Mouse (Mus musculus): ENCODE measurements around the gene Atxn7l1. TPM values are rescaled to one million over a fixed set of nuclear protein-coding genes. Genes with fewer than 3 reads are reported as not detected.

Gene Atxn7l1
- total RNA-seq, 2 experiments from 2014 or later = 29.5 to 116 TPM

- ATAC-seq (replicated peaks; ENCODE audit: low FRiP score, low TSS enrichment, poor library complexity, severe bottlenecking) = peak; percentile 25
Observed at GRCm38 (mm10) chr12:33218215-33218859, 70.8 kb downstream of the Atxn7l1 start.

- no peak for ATAC-seq (replicated peaks; ENCODE audit: low FRiP score, low TSS enrichment, poor library complexity, severe bottlenecking)
Observed at GRCm38 (mm10) chr12:33219436-33219835, 71.9 kb downstream of the Atxn7l1 start.

DNA sequence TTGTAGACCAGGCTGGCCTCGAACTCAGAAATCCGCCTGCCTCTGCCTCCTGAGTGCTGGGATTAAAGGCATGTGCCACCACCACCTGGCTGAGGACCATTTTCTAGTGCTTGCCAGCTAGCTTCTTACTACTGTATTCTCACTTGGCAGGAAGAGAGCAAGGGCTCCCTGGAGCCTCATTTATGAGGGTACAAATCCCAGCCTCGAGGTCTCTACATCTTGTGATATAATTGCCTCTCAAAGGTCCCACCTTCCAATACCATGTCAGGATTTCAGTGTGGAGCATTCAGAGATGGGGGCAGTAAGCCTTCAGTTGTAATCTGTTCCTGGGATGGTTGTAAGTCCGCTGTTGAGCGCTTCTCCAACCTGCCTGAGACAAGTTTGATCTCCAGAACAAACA lies 72.6 kb downstream of the Atxn7l1 start:
- no peak for ATAC-seq (replicated peaks; ENCODE audit: low FRiP score, low TSS enrichment, poor library complexity, severe bottlenecking)

GRCm38 (mm10) chr12:33220509-33221051 lies 73.1 kb downstream of the Atxn7l1 start:
- peak; percentile 83 for ATAC-seq (replicated peaks; ENCODE audit: low FRiP score, low TSS enrichment, poor library complexity, severe bottlenecking)

DNA sequence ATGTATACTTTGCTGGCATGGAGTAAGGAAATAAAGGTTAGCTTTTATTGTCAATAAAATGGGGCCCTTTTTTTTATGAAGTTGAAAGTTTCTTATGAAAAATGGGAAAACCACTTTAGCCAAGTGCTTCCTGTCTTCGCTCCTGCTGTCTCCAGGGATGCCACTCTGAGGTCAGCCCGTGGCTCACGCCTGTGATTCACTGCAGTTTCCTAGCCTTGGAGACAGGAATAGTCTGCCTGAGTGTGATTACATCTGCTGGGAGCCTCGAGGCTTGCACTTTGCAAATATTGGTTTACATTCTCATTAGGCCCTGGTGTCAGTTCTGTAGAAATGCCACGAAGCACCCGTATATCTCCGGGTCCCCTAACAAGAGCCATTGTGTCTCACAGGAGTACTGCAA lies 74.7 kb downstream of the Atxn7l1 start:
- no peak for ATAC-seq (replicated peaks; ENCODE audit: low FRiP score, low TSS enrichment, poor library complexity, severe bottlenecking)

DNA sequence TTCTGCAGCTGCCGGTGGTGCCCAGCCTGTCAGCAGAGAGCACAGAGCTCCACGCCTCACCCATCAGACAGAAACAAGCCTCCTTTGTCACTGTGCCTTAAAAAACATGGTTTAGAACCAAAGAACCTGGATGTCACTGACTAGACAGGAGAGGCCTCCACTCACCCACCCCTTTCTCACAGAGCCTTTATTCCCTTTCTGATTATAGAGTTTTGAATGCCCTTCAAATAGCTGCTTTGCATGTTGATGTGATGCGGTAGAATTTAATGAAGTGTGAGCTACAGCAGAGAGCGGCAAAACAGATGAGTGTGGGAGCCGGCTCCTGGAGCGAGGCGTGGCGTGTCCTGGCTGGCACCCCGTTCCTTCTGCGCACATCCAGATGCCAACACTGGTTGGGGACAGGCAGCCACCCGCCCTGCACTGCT lies 77.6 kb downstream of the Atxn7l1 start:
- ATAC-seq (replicated peaks; ENCODE audit: low FRiP score, low TSS enrichment, poor library complexity, severe bottlenecking) = no peak

DNA sequence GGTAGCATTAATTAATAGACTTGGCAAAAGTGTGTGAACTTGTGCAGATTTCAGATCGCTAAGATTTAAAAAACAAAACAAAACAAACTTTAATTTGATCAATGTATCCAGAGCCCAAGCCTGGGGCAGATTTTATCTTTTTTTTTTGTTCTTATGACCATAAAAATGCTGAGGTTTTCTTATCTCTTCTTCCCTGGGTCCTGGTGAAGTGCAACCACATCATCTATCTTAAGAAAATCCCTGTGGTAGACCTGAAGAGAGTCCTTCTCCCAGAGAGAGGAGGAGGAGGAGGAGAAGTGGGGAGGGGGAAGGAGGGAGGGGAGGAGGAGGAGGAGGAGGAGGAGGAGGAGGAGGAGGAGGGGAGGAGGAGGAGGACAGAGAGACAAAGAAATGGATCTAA lies 78.5 kb downstream of the Atxn7l1 start:
- no peak for ATAC-seq (replicated peaks; ENCODE audit: low FRiP score, low TSS enrichment, poor library complexity, severe bottlenecking)

DNA sequence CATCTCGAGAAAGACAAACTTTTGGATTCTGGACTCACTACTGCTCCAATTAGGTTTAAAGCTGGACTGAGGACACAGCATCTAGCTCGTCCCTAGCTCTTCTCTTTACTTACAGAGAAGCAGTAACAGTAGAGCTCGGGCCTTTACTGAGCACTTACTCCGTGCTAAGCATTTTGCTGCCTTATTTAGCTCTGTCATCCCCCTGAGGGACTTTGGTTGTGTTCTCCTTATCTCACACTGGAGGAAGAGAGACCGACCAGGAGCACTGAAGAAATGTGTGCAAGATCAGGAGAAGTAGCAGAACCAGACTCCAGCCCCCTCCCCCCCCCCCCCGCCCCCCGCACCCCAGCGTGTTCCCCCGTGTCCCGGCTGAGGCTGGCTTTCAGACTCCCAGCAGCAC lies 79.1 kb downstream of the Atxn7l1 start:
- ATAC-seq (replicated peaks; ENCODE audit: low FRiP score, low TSS enrichment, poor library complexity, severe bottlenecking) = no peak

DNA sequence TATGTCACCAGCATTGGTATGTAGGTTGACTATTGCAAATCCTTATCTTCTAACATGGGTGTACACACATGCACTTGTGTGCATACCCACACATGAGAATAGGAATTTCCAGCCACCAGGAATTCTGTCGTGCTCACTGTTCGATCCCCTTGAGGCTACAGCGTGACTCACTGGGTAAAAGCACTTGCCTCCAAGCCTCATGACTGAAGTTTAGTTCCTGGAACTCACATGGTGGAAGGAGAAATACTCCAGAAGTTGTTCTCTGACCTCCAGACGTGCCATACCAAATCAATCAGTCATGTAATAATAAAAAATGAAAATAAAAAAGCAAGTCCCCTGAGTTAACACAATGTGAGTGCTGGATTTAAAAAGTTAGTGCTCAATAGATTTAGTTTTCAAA lies 87.8 kb downstream of the Atxn7l1 start:
- ATAC-seq (replicated peaks; ENCODE audit: low FRiP score, low TSS enrichment, poor library complexity, severe bottlenecking) = no peak

DNA sequence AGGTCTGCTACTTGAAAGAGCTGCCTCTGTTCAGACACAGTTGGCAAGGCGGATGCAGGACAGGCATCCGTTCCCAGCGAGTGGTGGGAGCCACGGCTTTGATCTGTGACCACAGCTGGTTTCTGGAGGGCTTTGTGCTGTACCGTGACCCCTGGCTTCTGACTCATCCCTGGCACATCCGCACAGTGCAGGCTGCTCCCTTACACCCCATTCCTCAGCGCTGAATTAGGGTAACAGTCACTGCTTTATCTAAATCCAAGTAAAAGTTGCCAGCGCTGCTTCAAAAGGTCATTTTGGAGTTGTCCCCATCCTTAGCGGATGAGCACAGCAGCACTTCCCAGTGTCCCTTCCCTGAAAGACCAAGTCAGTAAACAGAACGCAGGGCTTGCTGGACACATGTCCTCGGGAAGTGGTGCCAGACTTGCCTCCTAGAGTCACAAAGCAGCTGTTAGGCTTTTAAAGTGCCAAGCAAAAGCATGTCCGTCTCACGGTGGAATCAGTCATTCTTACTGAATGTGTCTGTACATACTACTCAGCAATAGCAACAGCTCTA lies 88.4 kb downstream of the Atxn7l1 start:
- ATAC-seq (replicated peaks; ENCODE audit: low FRiP score, low TSS enrichment, poor library complexity, severe bottlenecking) = no peak

DNA sequence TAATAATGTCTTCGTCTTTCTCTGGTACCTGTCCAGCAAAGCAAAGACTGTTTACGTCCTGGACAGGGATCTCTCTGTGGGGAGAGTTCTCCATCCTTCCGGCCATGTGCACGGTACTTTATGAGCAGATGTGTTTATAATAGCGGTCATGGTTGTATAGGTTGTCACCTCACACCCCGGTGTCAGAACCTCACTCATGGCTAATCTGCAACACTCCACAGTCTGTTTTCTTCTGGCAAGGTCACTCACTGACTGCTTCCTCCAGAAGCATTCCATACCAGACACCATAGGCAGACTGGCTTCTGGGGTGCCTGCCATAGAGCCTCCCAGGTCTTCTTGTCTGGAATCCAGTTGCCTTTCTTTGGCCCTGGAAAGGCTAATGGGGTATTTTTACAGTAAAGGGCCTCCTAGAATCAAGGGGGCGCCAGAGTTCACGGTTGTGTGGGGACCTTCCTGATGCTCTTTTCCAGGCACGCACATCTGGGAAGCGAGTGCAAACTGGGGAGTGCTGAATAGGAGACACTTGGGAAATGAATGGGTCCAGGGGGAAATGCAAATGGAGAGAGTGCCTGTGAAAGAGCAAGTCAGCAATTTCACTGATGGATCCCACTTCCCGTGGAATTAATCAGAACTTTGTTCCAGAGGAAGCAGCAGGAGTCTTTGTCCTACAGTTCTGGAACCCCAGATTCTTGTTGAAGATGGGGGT lies 89.0 kb downstream of the Atxn7l1 start:
- no peak for ATAC-seq (replicated peaks; ENCODE audit: low FRiP score, low TSS enrichment, poor library complexity, severe bottlenecking)

DNA sequence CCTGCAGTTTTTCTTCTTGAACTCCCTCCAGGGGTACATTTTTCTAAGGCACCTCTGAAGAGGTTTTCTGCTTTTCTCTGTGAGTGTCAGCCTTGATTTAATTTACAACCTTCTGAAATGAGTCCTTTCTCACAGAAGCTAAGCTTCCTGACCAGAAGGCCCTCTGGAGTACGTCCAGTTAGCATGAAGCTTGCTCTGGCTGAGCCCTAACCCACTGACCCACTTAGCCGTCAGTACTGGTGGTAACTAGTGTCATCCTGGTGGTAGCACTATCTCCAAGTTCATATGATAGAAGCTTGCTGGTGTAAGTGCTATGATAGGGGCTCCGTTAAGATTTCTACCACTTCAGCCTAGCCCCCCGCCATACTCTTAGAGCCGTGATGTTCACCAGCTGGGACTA lies 89.6 kb downstream of the Atxn7l1 start:
- ATAC-seq (replicated peaks; ENCODE audit: low FRiP score, low TSS enrichment, poor library complexity, severe bottlenecking) = no peak

DNA sequence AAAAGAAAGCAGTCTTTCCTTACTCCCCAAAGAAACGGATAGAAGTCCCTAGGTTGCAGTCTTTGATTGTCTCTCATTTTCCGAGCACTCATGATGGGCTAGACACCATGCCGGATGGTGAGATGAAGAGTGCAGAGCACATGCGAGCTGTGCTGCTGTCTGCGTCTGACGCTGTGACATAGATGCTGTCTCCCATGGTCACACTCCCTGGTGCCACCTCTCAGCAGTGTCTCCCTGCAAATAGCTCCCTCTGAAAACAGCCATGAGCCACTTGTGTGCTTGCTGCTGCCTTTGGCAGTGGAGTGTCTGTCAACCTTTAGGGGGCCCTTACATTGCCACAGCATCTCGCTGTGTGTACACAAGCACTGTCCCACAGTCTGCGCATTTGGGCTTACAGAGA lies 95.2 kb downstream of the Atxn7l1 start:
- no peak for ATAC-seq (replicated peaks; ENCODE audit: low FRiP score, low TSS enrichment, poor library complexity, severe bottlenecking)

DNA sequence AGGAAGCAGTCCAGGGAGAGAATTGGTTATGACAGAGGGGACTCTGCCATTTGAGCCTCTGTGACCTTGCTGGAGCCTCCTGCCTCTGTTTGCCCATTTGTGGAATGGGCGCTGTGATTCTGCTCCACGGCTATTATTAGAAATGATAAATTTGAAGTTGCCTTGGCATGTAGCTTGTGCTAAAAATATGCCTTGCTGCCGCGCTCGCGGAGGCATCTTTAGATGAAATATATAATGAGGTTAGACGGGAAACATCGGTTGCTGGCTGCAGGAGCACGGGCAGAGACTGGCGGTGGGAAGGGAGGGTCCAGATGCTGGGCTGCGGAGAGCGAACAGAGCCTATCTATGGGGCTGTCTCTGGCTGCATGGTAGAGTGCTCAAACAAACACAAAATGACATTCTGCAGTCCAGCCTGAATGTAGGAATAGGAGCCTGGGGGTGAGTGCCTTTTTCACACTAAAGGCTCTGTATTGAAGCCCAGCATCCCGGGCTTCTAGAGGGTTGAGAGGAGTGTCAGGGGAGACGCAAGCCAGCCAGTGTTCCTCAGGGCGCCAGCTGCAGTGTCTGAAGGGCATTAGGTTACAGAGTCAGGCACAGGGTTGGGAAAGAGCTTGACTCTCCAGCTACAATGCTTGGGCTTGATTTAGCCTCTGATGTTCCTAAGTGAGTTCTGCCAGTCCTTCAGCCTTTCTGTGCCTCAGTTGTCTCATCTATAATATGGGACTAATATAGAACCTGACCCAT lies 96.8 kb downstream of the Atxn7l1 start:
- ATAC-seq (replicated peaks; ENCODE audit: low FRiP score, low TSS enrichment, poor library complexity, severe bottlenecking) = no peak

DNA sequence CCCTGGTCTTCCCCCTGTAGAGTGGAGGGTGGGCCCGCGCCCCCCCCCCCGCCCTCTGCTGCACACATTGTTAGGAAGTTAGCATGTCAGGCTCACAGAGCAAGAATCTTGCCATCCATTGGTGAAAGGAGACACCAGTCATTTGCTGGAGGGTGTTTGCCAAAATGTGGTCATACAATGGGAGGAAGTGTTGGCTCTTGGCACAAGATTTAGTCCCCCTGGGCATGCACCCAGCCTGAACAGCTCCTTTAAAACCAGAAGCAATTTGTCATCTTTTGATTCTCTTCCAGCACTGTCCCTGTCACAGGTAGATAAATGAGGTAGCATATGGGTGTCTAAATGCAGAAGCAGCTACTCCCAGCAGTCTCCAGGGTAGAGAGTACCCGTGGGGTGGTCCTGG lies 98.0 kb downstream of the Atxn7l1 start:
- no peak for ATAC-seq (replicated peaks; ENCODE audit: low FRiP score, low TSS enrichment, poor library complexity, severe bottlenecking)

DNA sequence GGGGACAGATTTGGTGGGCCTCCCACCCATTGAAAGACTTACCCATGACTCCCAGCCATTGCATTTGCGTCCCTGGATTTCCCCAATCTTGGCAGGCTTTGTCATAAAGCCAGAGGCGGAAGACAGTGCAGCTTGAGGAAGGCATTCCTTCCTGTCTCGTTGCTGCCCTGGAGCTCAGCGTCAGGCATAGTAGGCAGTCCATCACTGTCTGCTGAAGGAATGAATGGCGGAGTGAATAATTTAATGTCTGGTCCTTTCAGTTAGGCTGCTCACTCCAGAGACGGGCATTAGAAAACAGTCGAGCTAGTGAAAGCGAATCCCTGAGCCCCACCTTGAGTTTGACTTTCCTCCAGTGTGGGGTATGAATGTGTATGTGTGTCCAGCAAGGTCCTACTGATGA lies 99.4 kb downstream of the Atxn7l1 start:
- no peak for ATAC-seq (replicated peaks; ENCODE audit: low FRiP score, low TSS enrichment, poor library complexity, severe bottlenecking)

DNA sequence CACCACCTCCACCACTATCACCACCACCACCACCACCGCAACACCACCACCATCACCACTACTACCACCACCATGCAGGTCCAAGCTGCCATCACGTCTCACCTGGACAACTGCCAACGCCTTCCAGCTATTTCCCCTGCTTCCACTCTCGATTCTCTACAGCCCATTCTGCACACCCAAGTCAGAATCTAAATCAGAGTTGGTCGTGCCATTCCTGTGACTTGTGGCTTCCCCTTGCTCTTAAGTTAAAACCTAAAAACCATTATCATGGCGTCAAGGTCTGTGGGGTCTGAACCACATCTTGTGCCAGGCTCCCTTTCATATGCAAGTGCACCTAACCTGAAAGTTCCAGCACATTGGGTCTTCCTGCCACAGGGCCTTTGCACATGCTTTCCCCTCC lies 102.7 kb downstream of the Atxn7l1 start:
- no peak for ATAC-seq (replicated peaks; ENCODE audit: low FRiP score, low TSS enrichment, poor library complexity, severe bottlenecking)

GRCm38 (mm10) chr12:33251399-33251798 lies 103.9 kb downstream of the Atxn7l1 start:
- ATAC-seq (replicated peaks; ENCODE audit: low FRiP score, low TSS enrichment, poor library complexity, severe bottlenecking) = no peak

DNA sequence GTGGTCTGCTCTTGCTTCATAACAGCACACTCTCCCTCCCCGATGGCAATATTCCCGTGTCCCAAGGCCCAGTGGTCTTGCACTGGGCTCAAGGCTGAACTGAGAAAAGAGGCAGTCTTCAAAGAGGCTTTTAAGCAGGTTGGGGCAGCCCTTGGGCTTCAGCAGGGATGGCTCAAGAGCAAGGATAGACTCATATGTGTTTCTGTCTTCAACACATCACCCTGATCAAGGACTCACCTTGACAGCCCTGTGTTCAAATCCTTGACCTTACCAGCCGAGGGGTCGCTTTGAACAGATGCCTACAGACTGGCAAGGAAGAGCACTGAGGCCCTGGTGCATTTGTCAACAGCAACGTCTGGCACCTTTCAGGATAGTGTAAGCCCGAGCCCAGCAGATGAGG lies 105.1 kb downstream of the Atxn7l1 start:
- ATAC-seq (replicated peaks; ENCODE audit: low FRiP score, low TSS enrichment, poor library complexity, severe bottlenecking) = no peak

DNA sequence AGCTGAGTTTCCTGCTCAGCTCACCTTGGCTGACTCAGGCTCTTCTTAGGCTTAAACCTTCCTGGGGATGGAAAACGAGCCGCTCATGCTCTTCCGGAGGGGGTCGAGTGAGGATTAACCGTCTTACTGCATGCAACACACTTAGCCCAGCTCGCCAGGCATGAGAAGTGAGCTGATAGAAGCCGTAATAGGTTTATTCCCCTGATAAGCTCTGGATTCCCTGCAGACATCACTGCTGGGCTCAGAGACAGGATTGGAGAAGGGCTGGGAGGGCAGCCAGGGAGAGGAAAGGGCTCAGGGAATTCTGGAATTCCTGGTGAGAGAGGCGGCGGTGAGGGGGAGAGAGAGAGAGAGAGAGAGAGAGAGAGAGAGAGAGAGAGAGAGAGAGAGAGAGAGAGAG lies 105.7 kb downstream of the Atxn7l1 start:
- no peak for ATAC-seq (replicated peaks; ENCODE audit: low FRiP score, low TSS enrichment, poor library complexity, severe bottlenecking)

Measured in megakaryocyte-erythroid progenitor cell, adult 5-6 weeks (primary cell).